Mouse (Mus musculus) midbrain, embryonic 12.5 days (tissue): Measurements from ENCODE around the gene Cfc1. TPM values are rescaled to one million over a fixed set of nuclear protein-coding genes. Genes with fewer than 3 reads are reported as not detected.
"Not testable (repeated sequence)": the region's sequence is repeated elsewhere in the genome, so short reads cannot be mapped to it uniquely, and the experiment has no call there.

Experiments
- ATAC-seq: fragments of 200-750 bp; cut with Nextera tagmentation; 2 replicates; pipeline ENCODE4 v1.8.0; 2017; ENCODE audit warnings: low read depth, moderate TSS enrichment, moderate library complexity; ENCODE audit not compliant: low FRiP score
- H3K27ac ChIP-seq: fragments of 300-500 bp; sonication (generic); replicated peaks from 2 replicates; pipeline ENCODE4 v1.5.1; 2016; ENCODE audit warnings: mild to moderate bottlenecking
- H3K27me3 ChIP-seq: fragments of 300-500 bp; sonication (generic); 2 replicates; pipeline ENCODE4 v1.6.1; 2016; ENCODE audit warnings: mild to moderate bottlenecking
- H3K36me3 ChIP-seq: fragments of 300-500 bp; sonication (generic); 2 replicates; pipeline ENCODE4 v1.6.1; 2016
- H3K4me1 ChIP-seq: fragments of 300-500 bp; sonication (generic); 2 replicates; pipeline ENCODE4 v1.6.1; 2016
- H3K4me2 ChIP-seq: fragments of 300-500 bp; sonication (generic); replicated peaks from 2 replicates; pipeline ENCODE4 v1.6.1; 2016; ENCODE audit warnings: mild to moderate bottlenecking, moderate library complexity
- H3K4me3 ChIP-seq: fragments of 300-500 bp; sonication (generic); 2 replicates; pipeline ENCODE4 v1.5.1; 2016; ENCODE audit warnings: mild to moderate bottlenecking
- H3K9ac ChIP-seq: fragments of 300-500 bp; sonication (generic); replicated peaks from 2 replicates; pipeline ENCODE4 v1.6.1; 2016; ENCODE audit warnings: mild to moderate bottlenecking, moderate library complexity
- H3K9me3 ChIP-seq: fragments of 300-500 bp; sonication (generic); 2 replicates; pipeline ENCODE4 v1.6.1; 2016; ENCODE audit warnings: mild to moderate bottlenecking
- WGBS: fragments of 180-500 bp; shearing (Covaris S2); methylation state at CpG from one replicate; pipeline ENCODE4 v1.1.7; 2016; 5-methylcytosine and 5-hydroxymethylcytosine counted together
- polyA plus RNA-seq: library from polyadenylated mRNA; unstranded; fragments of >200 nt; fragmentation: Nextera tagmentation; extraction: Ambion mirVana; gene quantifications from 2 replicates; pipeline ENCODE4 v1.2.1, GENCODE M21; 2016

The Cfc1 gene
- not detected in 2 replicates for polyA plus RNA-seq

- 33% methylated on average over 7 of the region's 7 CpGs for WGBS
- peak within 1 kb of the TSS; percentile 42 for H3K4me2 ChIP-seq
- not testable (repeated sequence) for H3K9me3 ChIP-seq, H3K36me3 ChIP-seq, ATAC-seq, H3K9ac ChIP-seq, H3K27ac ChIP-seq
- peak within 1 kb of the TSS; percentile 12; the same call in 1 of the 2 replicates for H3K4me3 ChIP-seq
- peaks cover 40% of the 10 kb centered on the region for H3K27me3 ChIP-seq
- peaks cover 15% of the 10 kb centered on the region for H3K4me1 ChIP-seq
These were observed at the start of gene Cfc1 for GRCm38 (mm10) chr1:34535043-34535698. TSS of gene Cfc1 (plus strand) at chr1:34535648.

DNA sequence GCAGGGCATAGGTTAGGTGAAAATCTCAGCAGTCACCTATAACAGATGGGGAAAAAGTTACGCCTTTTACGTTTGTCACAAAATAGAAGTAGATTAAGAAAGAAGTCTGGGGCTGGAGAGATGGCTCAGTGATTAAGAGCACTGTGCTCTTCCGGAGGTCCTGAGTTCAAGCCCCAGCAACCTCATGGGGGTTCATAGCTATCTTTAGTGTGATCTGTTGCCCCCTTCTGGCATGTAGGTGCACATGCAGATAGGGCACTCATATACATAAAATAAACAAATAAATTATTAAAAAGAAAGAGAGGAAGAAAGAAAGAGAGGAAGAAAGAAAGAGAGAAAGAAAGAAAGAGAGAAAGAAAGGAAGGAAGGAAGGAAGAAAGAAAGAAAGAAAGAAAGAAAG lies 48.1 kb upstream of the Cfc1 start:
- Histone ChIP-seq H3K27me3 (peaks cover 9% of the 10 kb centered on the region; the same call in 1 of the 2 replicates), H3K4me3 (no peak overlapping the region), H3K4me2 (no peak overlapping the region), H3K27ac (no peak overlapping the region), H3K9me3 (no peaks in the 10 kb centered on the region), H3K36me3 (no peaks in the 10 kb centered on the region), H3K9ac (no peak overlapping the region), H3K4me1 (peaks cover 6% of the 10 kb centered on the region; the same call in 1 of the 2 replicates)
- WGBS = 84% methylated on average over 3 of the region's 3 CpGs
- ATAC-seq = no peak

- 90% methylated on average over 6 of the region's 6 CpGs for WGBS
- no peak overlapping the region for H3K9ac ChIP-seq
- H3K4me2 ChIP-seq = no peak overlapping the region
- H3K4me1 ChIP-seq = peaks cover 6% of the 10 kb centered on the region; the same call in 1 of the 2 replicates
- H3K36me3 ChIP-seq = no peaks in the 10 kb centered on the region
- H3K27ac ChIP-seq = no peak overlapping the region
- H3K9me3 ChIP-seq = no peaks in the 10 kb centered on the region
- H3K4me3 ChIP-seq = no peak overlapping the region
- H3K27me3 ChIP-seq = peaks cover 8% of the 10 kb centered on the region; the same call in 1 of the 2 replicates
- ATAC-seq = no peak
These were observed 45.5 kb upstream of the Cfc1 start for GRCm38 (mm10) chr1:34489852-34490541.

DNA sequence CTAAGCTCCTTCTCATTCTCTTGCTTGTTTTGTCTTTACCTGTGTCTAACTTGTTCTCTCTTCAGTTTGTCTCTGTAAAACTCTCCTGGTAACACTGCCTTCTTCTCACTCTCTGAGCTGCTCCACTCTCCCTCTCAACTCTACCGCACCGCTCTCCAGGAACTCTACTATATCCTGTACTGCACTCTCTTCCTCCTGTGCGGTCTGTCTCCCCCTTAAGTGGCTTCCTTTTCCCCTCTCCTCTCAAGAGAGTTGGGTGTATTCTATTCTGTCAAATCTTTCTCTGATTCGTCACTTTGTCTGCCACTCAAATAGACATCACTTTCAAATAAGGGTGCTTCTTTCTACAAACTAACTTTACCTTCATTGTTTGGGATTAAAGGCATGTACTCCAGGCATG lies 44.0 kb upstream of the Cfc1 start:
- WGBS = 84% methylated on average over 4 of the region's 4 CpGs
- H3K9me3 ChIP-seq = no peaks in the 10 kb centered on the region

DNA sequence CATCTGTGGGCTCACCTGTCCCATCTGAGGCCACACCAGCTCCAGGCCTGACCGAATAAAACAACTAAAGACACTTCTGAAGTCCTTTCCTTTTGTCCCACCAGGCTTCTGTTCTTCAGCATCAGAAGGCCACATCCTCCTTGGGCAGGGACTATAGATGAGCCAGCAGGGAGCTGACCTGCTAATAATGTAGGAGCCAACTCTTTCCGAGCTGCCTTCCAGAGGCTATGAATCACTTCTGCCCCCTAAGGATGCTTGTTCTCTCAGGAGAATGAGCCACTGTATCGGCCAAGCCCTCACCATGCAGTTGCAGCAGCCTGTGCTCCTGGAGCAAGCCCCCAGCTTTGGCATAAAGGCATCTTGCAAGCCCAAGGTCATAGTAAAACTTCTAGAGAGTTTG lies 32.5 kb upstream of the Cfc1 start:
- Histone ChIP-seq H3K27me3 (no peaks in the 10 kb centered on the region), H3K4me3 (no peak overlapping the region), H3K4me2 (no peak overlapping the region), H3K27ac (no peak overlapping the region), H3K9ac (no peak overlapping the region), H3K36me3 (no peaks in the 10 kb centered on the region), H3K9me3 (no peaks in the 10 kb centered on the region; the same call in 1 of the 2 replicates), H3K4me1 (no peaks in the 10 kb centered on the region)
- WGBS = 46% methylated on average over 3 of the region's 3 CpGs
- ATAC-seq = no peak

More for the DNA sequence above, 44.0 kb upstream of the Cfc1 start:
- Histone ChIP-seq H3K4me3 (no peak overlapping the region), H3K9ac (no peak overlapping the region), H3K4me1 (no peaks in the 10 kb centered on the region), H3K27ac (no peak overlapping the region), H3K36me3 (no peaks in the 10 kb centered on the region), H3K27me3 (no peaks in the 10 kb centered on the region), H3K4me2 (no peak overlapping the region)
- no peak for ATAC-seq

GRCm38 (mm10) chr1:34505307-34505706 lies 30.1 kb upstream of the Cfc1 start:
- H3K4me3 ChIP-seq = no peak overlapping the region
- no peak overlapping the region for H3K27ac ChIP-seq
- H3K4me2 ChIP-seq = no peak overlapping the region
- H3K36me3 ChIP-seq = no peaks in the 10 kb centered on the region
- H3K9ac ChIP-seq = no peak overlapping the region
- H3K9me3 ChIP-seq = no peaks in the 10 kb centered on the region; the same call in 1 of the 2 replicates
- ATAC-seq = 0 out of 2 replicates have a peak, but pooled peaks have one; percentile 58
- no peaks in the 10 kb centered on the region for H3K27me3 ChIP-seq
- WGBS = 71% methylated on average over 7 of the region's 7 CpGs
- H3K4me1 ChIP-seq = peaks cover 3% of the 10 kb centered on the region

DNA sequence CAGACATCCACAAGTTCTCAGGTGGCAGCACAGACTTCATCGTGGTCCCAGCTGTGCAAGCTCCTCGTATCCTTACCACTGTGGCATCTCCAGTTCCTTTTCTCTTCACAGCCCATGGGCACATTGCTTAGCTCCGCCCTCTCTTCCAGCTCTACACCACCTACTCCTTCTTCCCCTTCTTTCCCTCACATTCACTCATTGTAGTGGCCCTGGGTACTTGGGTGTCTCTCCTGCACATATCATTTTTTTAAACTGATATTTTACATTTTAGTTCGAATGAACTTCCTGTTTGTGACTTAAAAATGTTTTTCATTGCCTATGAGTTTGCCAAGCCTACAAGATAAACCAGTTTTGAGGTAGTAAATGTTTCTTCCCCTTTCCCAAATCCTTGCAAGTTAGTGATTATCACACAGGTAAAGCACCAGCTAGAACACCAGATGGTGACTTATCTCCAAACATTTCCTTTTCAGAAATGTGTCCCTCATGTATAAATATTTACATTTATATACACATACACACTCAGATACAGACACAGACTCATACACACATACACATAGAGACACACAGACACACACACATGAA lies 29.4 kb upstream of the Cfc1 start:
- Histone ChIP-seq H3K9ac (no peak overlapping the region), H3K4me2 (no peak overlapping the region), H3K9me3 (no peaks in the 10 kb centered on the region; the same call in 1 of the 2 replicates), H3K4me1 (peaks cover 7% of the 10 kb centered on the region), H3K36me3 (no peaks in the 10 kb centered on the region), H3K27me3 (no peaks in the 10 kb centered on the region), H3K27ac (no peak overlapping the region), H3K4me3 (no peak overlapping the region)
- no peak for ATAC-seq
- 84% methylated on average over 4 of the region's 4 CpGs for WGBS

GRCm38 (mm10) chr1:34507986-34508385 lies 27.5 kb upstream of the Cfc1 start:
- Histone ChIP-seq H3K4me2 (no peak overlapping the region), H3K4me1 (peaks cover 7% of the 10 kb centered on the region), H3K36me3 (no peaks in the 10 kb centered on the region), H3K9me3 (no peaks in the 10 kb centered on the region; the same call in 1 of the 2 replicates), H3K9ac (no peak overlapping the region), H3K27me3 (no peaks in the 10 kb centered on the region), H3K27ac (no peak overlapping the region), H3K4me3 (no peak overlapping the region)
- ATAC-seq = no peak
- 75% methylated on average over 3 of the region's 3 CpGs for WGBS

DNA sequence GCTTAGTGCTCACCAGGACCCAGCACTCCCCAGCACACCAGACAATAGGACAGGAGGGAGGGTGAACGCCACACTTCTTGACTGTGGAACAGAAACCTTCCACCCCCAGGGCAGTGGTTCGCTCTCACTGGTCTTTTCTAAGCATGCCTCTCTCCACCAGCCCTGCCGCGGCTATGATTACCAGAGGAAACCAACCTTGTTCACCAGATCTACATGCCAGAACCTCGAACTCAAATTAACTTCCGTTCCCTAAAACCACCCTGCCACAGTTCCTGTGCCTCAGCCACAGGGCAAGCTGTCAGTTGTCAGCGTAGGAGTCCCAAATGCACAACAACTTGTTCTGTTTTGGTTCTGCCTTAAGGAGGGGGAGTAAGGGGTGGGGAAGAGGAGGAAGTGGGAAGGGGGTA lies 24.9 kb upstream of the Cfc1 start:
- Histone ChIP-seq H3K4me2 (peak overlapping the region; percentile 27; the same call in 1 of the 2 replicates), H3K4me3 (no peak overlapping the region), H3K36me3 (no peaks in the 10 kb centered on the region), H3K9me3 (no peaks in the 10 kb centered on the region; the same call in 1 of the 2 replicates), H3K27me3 (no peaks in the 10 kb centered on the region), H3K27ac (no peak overlapping the region), H3K9ac (no peak overlapping the region), H3K4me1 (peaks cover 7% of the 10 kb centered on the region)
- 14% methylated on average over 7 of the region's 7 CpGs for WGBS
- no peak for ATAC-seq

GRCm38 (mm10) chr1:34511027-34511426 lies 24.4 kb upstream of the Cfc1 start:
- Histone ChIP-seq H3K9me3 (no peaks in the 10 kb centered on the region; the same call in 1 of the 2 replicates), H3K27ac (no peak overlapping the region), H3K36me3 (no peaks in the 10 kb centered on the region), H3K4me2 (no peak overlapping the region), H3K4me1 (peaks cover 7% of the 10 kb centered on the region), H3K27me3 (no peaks in the 10 kb centered on the region), H3K9ac (no peak overlapping the region), H3K4me3 (no peak overlapping the region)
- peak; percentile 41; the same call in 1 of the 2 replicates for ATAC-seq
- 1% methylated on average over 3 of the region's 3 CpGs for WGBS

DNA sequence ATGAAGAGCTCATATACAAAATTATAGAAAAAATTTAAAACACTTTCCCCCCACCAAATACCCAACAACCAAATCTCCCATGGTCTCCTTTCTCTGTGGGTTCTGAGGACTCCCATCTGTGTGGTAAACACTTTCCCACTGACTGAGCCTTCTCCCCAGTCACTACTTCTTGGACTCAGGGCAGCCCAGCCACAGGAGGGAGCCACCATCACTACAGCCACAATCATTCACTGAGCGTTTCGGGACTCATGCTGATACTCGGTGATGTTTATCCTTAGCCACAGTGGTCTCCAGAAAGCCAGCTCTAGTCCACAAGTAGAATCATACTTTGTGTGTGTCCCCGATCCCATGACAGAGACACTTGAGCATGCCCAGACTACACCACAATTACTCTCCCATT lies 22.4 kb upstream of the Cfc1 start:
- Histone ChIP-seq H3K9me3 (no peaks in the 10 kb centered on the region; the same call in 1 of the 2 replicates), H3K4me2 (no peak overlapping the region), H3K4me1 (peaks cover 7% of the 10 kb centered on the region), H3K27me3 (no peaks in the 10 kb centered on the region), H3K36me3 (no peaks in the 10 kb centered on the region), H3K27ac (no peak overlapping the region), H3K4me3 (no peak overlapping the region), H3K9ac (no peak overlapping the region)
- 86% methylated on average over 4 of the region's 4 CpGs for WGBS
- no peak for ATAC-seq

DNA sequence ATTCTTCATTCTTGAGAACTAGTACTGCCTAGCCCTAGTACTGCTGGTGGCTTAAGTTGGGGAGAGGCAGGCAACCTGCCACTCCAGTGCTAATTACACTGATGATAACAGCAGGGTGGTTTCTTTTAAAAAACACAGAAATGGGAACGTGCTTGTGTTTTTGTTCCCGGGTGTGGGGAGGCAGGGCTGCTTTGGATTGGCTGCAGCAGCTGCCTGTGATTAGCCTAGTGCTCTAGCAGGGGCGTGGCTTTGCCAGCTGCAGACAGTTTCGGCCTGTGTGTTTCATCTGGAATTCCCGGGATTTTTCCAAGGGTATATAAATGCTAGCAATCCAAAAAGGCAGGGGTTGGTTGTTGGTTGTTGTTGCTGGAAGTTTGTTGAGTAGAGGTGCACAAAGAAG lies 18.9 kb upstream of the Cfc1 start:
- no peaks in the 10 kb centered on the region for H3K27me3 ChIP-seq
- no peak overlapping the region for H3K4me2 ChIP-seq
- H3K4me3 ChIP-seq = no peak overlapping the region
- H3K27ac ChIP-seq = no peak overlapping the region
- H3K4me1 ChIP-seq = no peaks in the 10 kb centered on the region
- H3K9ac ChIP-seq = no peak overlapping the region
- no peaks in the 10 kb centered on the region for H3K36me3 ChIP-seq
- ATAC-seq = no peak
- no peaks in the 10 kb centered on the region for H3K9me3 ChIP-seq
- WGBS = 59% methylated on average over 5 of the region's 5 CpGs
